Mouse (Mus musculus): ENCODE measurements around the gene Armh3. TPM values are rescaled to one million over a fixed set of nuclear protein-coding genes. Genes with fewer than 3 reads are reported as not detected.

Gene Armh3
- total and polyA plus RNA-seq, 3 experiments, result 1.1 to 4.9 (median 1.9) TPM

- DNase-seq (ENCODE audit: extremely low read depth), result peak; percentile 31
- no peak overlapping the region for H3K27ac ChIP-seq (ENCODE audit: insufficient read depth, low read depth)
- no peaks in the 10 kb centered on the region for H3K27me3 ChIP-seq (replicated peaks)
- no peaks in the 10 kb centered on the region for H3K9me3 ChIP-seq (replicated peaks; ENCODE audit: low read length)
- in situ Hi-C loops (cut with MboI; ENCODE audit: low pct_ligation_motif_present, low pct_unique_long_range_greater_than_20kb, low sequenced_read_pairs) (no loop called here), dilution Hi-C loops (cut with MboI; ENCODE audit: extremely low pct_ligation_motif_present, extremely low pct_unique_long_range_greater_than_20kb, low sequenced_read_pairs) (no loop called here)
- H3K36me3 ChIP-seq (replicated peaks in 1 of 2; ENCODE audit: control insufficient read depth in 1 of 2, insufficient read depth in 1 of 2, low read length in 1 of 2), result peaks cover 4 to 9% of the 10 kb centered on the region in 2 experiments
- no peak overlapping the region for H3K4me3 ChIP-seq (replicated peaks in 1 of 3; ENCODE audit: low read depth in 2 of 3, low read length in 2 of 3, poor library complexity in 1 of 3)
- peaks cover 11 to 38% of the 10 kb centered on the region in 2 experiments; a peak in 3 of 4 replicates for H3K4me1 ChIP-seq (ENCODE audit: control insufficient read depth in 1 of 2, insufficient read depth in 2 of 2)
- H3K9ac ChIP-seq (ENCODE audit: insufficient read depth, low read depth), result no peak overlapping the region; the same call in 1 of the 2 replicates
- peaks cover 25% of the 10 kb centered on the region for H3K79me2 ChIP-seq (replicated peaks; ENCODE audit: control insufficient read depth, extremely low read depth, insufficient read depth, poor library complexity, severe bottlenecking)
- TF ChIP-seq JUN (IDR thresholded peaks at IDR 0.05; ENCODE audit: insufficient read depth, low read depth, low read length) (peak; percentile 24), IRF4 (IDR thresholded peaks at IDR 0.05; ENCODE audit: low read depth, low read length) (peak; percentile 60; the same call in 1 of the 2 replicates), PAX5 (IDR thresholded peaks at IDR 0.05; ENCODE audit: low read length) (no peak), MYC (IDR thresholded peaks at IDR 0.05; ENCODE audit: low read depth, low read length) (no peak), USF2 (conservative IDR thresholded peaks at IDR 0.05; ENCODE audit: low read depth, low read length) (no peak), MAFK (IDR thresholded peaks at IDR 0.05; ENCODE audit: insufficient replicate concordance, low read length) (no peak), CTCF (conservative IDR thresholded peaks at IDR 0.05 in 1 of 2, IDR thresholded peaks at IDR 0.05 in 1 of 2; ENCODE audit: low read depth in 2 of 2, low read length in 2 of 2) (no peak), JUND (conservative IDR thresholded peaks at IDR 0.05; ENCODE audit: low read depth, low read length) (0 out of 2 replicates have a peak, but pooled peaks have one; percentile 16), EP300 (IDR thresholded peaks at IDR 0.05; ENCODE audit: low read length) (peak; percentile 42; the same call in 1 of the 2 replicates), SIN3A (IDR thresholded peaks at IDR 0.05; ENCODE audit: low read length) (no peak)
- peak overlapping the region; percentile 22; the same call in 1 of the 2 replicates for H3K4me2 ChIP-seq (ENCODE audit: insufficient read depth, low read depth, poor library complexity, severe bottlenecking)
Observed at GRCm38 (mm10) chr19:45785470-45785869, 212.8 kb downstream of the Armh3 start.

GRCm38 (mm10) chr19:45783933-45784576, 214.2 kb downstream of the Armh3 start:
- Histone ChIP-seq H3K9me3 (replicated peaks; ENCODE audit: low read length) (no peaks in the 10 kb centered on the region), H3K79me2 (replicated peaks; ENCODE audit: control insufficient read depth, extremely low read depth, insufficient read depth, poor library complexity, severe bottlenecking) (peaks cover 39% of the 10 kb centered on the region), H3K4me1 (ENCODE audit: control insufficient read depth in 1 of 2, insufficient read depth in 2 of 2) (peaks cover 15 to 45% of the 10 kb centered on the region in 2 experiments), H3K27me3 (replicated peaks) (no peaks in the 10 kb centered on the region), H3K27ac (ENCODE audit: insufficient read depth, low read depth) (peak overlapping the region; percentile 37), H3K9ac (ENCODE audit: insufficient read depth, low read depth) (peak overlapping the region; percentile 61), H3K4me3 (replicated peaks in 1 of 3; ENCODE audit: low read depth in 2 of 3, low read length in 2 of 3, poor library complexity in 1 of 3) (peak overlapping the region; percentile 51 to 75 (median 53)), H3K36me3 (replicated peaks in 1 of 2; ENCODE audit: control insufficient read depth in 1 of 2, insufficient read depth in 1 of 2, low read length in 1 of 2) (peaks cover 13 to 23% of the 10 kb centered on the region in 2 experiments), H3K4me2 (ENCODE audit: insufficient read depth, low read depth, poor library complexity, severe bottlenecking) (peak overlapping the region; percentile 88)
- TF ChIP-seq HCFC1 (IDR thresholded peaks at IDR 0.05; ENCODE audit: low read depth, low read length), result no peak
- peak; percentile 33; the same call in 1 of the 2 replicates for TF ChIP-seq ETS1 (conservative IDR thresholded peaks at IDR 0.05; ENCODE audit: low read depth, low read length)
- TF ChIP-seq NELFE (IDR thresholded peaks at IDR 0.05; ENCODE audit: low read depth, low read length), result peak; percentile 25
- TF ChIP-seq CHD2 (IDR thresholded peaks at IDR 0.05; ENCODE audit: low read length), result 0 out of 2 replicates have a peak, but pooled peaks have one; percentile 9
- 0 out of 2 replicates have a peak, but pooled peaks have one; percentile 41 for TF ChIP-seq POLR2A (IDR thresholded peaks at IDR 0.05; ENCODE audit: low read depth, low read length)
- TF ChIP-seq ZMIZ1 (IDR thresholded peaks at IDR 0.05; ENCODE audit: low read depth, low read length), result peak; percentile 40; the same call in 1 of the 2 replicates
- in situ Hi-C loops (cut with MboI; ENCODE audit: low pct_ligation_motif_present, low pct_unique_long_range_greater_than_20kb, low sequenced_read_pairs), result no loop called here
- dilution Hi-C loops (cut with MboI; ENCODE audit: extremely low pct_ligation_motif_present, extremely low pct_unique_long_range_greater_than_20kb, low sequenced_read_pairs), result no loop called here
- DNase-seq (ENCODE audit: extremely low read depth), result no peak

Measured in CH12.LX (cell line).